Mouse (Mus musculus): ENCODE data around the gene Atrnl1. TPM values are rescaled to one million over a fixed set of nuclear protein-coding genes. Genes with fewer than 3 reads are reported as not detected.

Gene Atrnl1
- total RNA-seq, 1 experiment = 6.7 TPM

DNA sequence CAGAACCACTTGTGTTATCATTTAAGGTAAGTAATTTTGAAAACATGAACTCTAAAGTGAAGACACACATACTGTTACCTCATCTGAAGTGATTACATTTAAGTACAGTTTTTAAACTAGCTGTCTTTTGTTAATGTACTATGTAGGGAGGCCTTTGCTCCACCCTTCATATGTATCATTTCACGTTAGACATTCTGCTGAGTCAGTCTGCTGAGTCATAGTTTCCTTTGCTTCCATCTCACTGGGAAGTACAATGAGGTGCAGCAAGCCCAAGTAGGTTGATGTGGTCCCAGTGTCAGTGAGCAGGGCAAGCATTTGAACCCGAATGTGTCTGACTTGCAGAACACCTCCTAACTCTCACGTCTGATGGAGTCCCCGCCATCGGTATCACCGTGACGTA is 271.1 kb downstream of the Atrnl1 start:
- no peak overlapping the region for H3K27ac ChIP-seq (ENCODE audit: insufficient read depth, low read depth, low read length, poor library complexity, severe bottlenecking)
- in situ Hi-C loops (cut with MboI; ENCODE audit: low sequenced_read_pairs in 2 of 2, unreplicated experiment in 2 of 2) = no loop called here
- TF ChIP-seq HCFC1 (IDR thresholded peaks at IDR 0.05; ENCODE audit: borderline replicate concordance, insufficient read depth, low read length) (no peak), MAFK (IDR thresholded peaks at IDR 0.05; ENCODE audit: insufficient read depth, low read depth, low read length) (peak; percentile 75)

DNA sequence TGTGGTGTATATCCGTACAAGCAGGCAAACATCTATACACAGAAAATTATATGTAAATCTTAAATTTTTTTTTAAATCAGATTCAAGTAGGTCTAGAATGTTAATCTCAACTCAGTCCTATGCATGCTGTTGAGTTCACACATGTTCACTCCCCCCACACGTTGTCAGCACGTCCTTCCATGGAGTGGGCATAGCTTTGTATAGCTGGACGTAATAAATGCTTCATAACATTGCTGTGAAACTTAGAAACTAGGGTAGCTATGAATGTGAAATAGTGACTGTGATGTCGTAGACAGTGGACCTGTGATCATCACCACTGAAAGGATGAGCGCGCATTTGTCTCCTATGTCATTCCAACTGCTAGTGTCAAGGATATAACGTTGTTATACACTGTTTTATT is 278.0 kb downstream of the Atrnl1 start:
- Histone ChIP-seq H3K27ac (ENCODE audit: insufficient read depth, low read depth, low read length, poor library complexity, severe bottlenecking) (no peak overlapping the region), H3K4me1 (ENCODE audit: control insufficient read depth in 2 of 2, insufficient read depth in 2 of 2, low read length in 2 of 2, poor library complexity in 1 of 2) (peaks cover 0 to 2% of the 10 kb centered on the region in 2 experiments; a peak in 1 of 4 replicates), H3K9me3 (ENCODE audit: control insufficient read depth, insufficient read depth, low read depth, low read length) (no peaks in the 10 kb centered on the region), H3K9ac (ENCODE audit: insufficient read depth, low read depth, low read length, poor library complexity, severe bottlenecking) (no peak overlapping the region), H3K4me3 (ENCODE audit: insufficient read depth in 1 of 2, low read depth in 1 of 2, low read length in 2 of 2, poor library complexity in 1 of 2, severe bottlenecking in 1 of 2) (no peak overlapping the region), H3K36me3 (ENCODE audit: control insufficient read depth, insufficient read depth, low read length, poor library complexity, severe bottlenecking) (no peaks in the 10 kb centered on the region)
- in situ Hi-C loops (cut with MboI; ENCODE audit: low sequenced_read_pairs in 2 of 2, unreplicated experiment in 2 of 2) = no loop called here
- DNase-seq (ENCODE audit: low read depth, low spot score) = no peak
- no peak for TF ChIP-seq ZNF384 (IDR thresholded peaks at IDR 0.05; ENCODE audit: low read depth, low read length)
- no peak for TF ChIP-seq ZC3H11A (IDR thresholded peaks at IDR 0.05; ENCODE audit: borderline replicate concordance, low read depth, low read length)
- TF ChIP-seq MAFK (IDR thresholded peaks at IDR 0.05; ENCODE audit: insufficient read depth, low read depth, low read length) = no peak
- no peak for TF ChIP-seq HCFC1 (IDR thresholded peaks at IDR 0.05; ENCODE audit: borderline replicate concordance, insufficient read depth, low read length)
- no peak for TF ChIP-seq CHD2 (IDR thresholded peaks at IDR 0.05; ENCODE audit: low read depth, low read length)

More for the DNA sequence above, 271.1 kb downstream of the Atrnl1 start:
- H3K9ac ChIP-seq (ENCODE audit: insufficient read depth, low read depth, low read length, poor library complexity, severe bottlenecking) = no peak overlapping the region
- no peak overlapping the region for H3K4me3 ChIP-seq (ENCODE audit: insufficient read depth in 1 of 2, low read depth in 1 of 2, low read length in 2 of 2, poor library complexity in 1 of 2, severe bottlenecking in 1 of 2)
- no peaks in the 10 kb centered on the region for H3K4me1 ChIP-seq (ENCODE audit: control insufficient read depth in 2 of 2, insufficient read depth in 2 of 2, low read length in 2 of 2, poor library complexity in 1 of 2)
- H3K9me3 ChIP-seq (ENCODE audit: control insufficient read depth, insufficient read depth, low read depth, low read length) = no peaks in the 10 kb centered on the region
- no peak for DNase-seq (ENCODE audit: low read depth, low spot score)
- no peaks in the 10 kb centered on the region for H3K36me3 ChIP-seq (ENCODE audit: control insufficient read depth, insufficient read depth, low read length, poor library complexity, severe bottlenecking)

DNA sequence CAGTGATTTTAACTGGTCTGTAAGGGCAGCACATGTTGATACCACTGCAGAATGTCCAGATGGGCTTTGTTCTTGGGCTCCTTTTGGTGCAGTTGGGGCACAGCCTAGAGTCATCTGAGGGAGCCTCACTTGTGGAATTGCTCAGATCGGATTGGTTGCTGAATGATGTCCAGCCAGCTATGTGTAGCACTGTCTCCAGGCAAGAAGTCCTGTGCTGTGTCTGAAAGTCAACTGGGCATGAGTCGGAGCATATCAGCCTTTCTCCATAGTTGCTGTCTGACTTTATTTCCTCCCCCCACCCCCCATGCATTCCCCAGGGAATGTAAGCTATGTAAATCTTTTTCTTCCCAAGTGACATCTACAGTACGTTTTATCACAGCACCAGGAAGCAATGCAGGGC is 278.9 kb downstream of the Atrnl1 start:
- DNase-seq (ENCODE audit: low read depth, low spot score) = no peak
- H3K4me3 ChIP-seq (ENCODE audit: insufficient read depth in 1 of 2, low read depth in 1 of 2, low read length in 2 of 2, poor library complexity in 1 of 2, severe bottlenecking in 1 of 2) = no peak overlapping the region
- peaks cover 0 to 2% of the 10 kb centered on the region in 2 experiments; a peak in 1 of 4 replicates for H3K4me1 ChIP-seq (ENCODE audit: control insufficient read depth in 2 of 2, insufficient read depth in 2 of 2, low read length in 2 of 2, poor library complexity in 1 of 2)
- no peak for TF ChIP-seq ZNF384 (IDR thresholded peaks at IDR 0.05; ENCODE audit: low read depth, low read length)
- no peak for TF ChIP-seq MAFK (IDR thresholded peaks at IDR 0.05; ENCODE audit: insufficient read depth, low read depth, low read length)
- TF ChIP-seq HCFC1 (IDR thresholded peaks at IDR 0.05; ENCODE audit: borderline replicate concordance, insufficient read depth, low read length) = no peak
- no peak for TF ChIP-seq CHD2 (IDR thresholded peaks at IDR 0.05; ENCODE audit: low read depth, low read length)
- no peak for TF ChIP-seq ZC3H11A (IDR thresholded peaks at IDR 0.05; ENCODE audit: borderline replicate concordance, low read depth, low read length)
- no peaks in the 10 kb centered on the region for H3K9me3 ChIP-seq (ENCODE audit: control insufficient read depth, insufficient read depth, low read depth, low read length)
- no peaks in the 10 kb centered on the region for H3K36me3 ChIP-seq (ENCODE audit: control insufficient read depth, insufficient read depth, low read length, poor library complexity, severe bottlenecking)
- H3K9ac ChIP-seq (ENCODE audit: insufficient read depth, low read depth, low read length, poor library complexity, severe bottlenecking) = no peak overlapping the region
- no peak overlapping the region for H3K27ac ChIP-seq (ENCODE audit: insufficient read depth, low read depth, low read length, poor library complexity, severe bottlenecking)
- in situ Hi-C loops (cut with MboI; ENCODE audit: low sequenced_read_pairs in 2 of 2, unreplicated experiment in 2 of 2) = no loop called here

DNA sequence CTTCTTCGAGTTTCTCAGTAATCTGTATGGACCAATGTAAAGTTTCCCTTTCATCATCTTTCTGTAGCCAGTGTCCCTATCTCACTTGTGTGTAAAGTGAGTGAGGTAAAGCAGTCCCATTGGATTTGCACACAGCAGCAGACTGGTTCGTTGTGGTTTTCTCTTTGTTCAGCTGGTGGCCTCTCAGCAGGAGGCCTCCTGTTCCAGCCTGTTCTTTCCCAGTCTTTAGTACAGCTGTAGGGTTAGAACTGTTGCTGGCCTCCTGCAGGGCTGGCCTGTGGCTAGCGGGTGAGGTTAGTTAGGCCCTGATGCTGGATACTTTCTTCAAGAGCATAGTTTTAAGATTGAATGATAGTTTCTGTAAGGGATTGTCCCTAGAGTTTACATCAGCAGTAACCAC is 280.1 kb downstream of the Atrnl1 start:
- peak; percentile 43 for DNase-seq (ENCODE audit: low read depth, low spot score)
- in situ Hi-C loops (cut with MboI; ENCODE audit: low sequenced_read_pairs in 2 of 2, unreplicated experiment in 2 of 2) = no loop called here
- Histone ChIP-seq H3K4me1 (ENCODE audit: control insufficient read depth in 2 of 2, insufficient read depth in 2 of 2, low read length in 2 of 2, poor library complexity in 1 of 2) (peaks cover 0 to 2% of the 10 kb centered on the region in 2 experiments; a peak in 1 of 4 replicates), H3K9me3 (ENCODE audit: control insufficient read depth, insufficient read depth, low read depth, low read length) (no peaks in the 10 kb centered on the region), H3K9ac (ENCODE audit: insufficient read depth, low read depth, low read length, poor library complexity, severe bottlenecking) (no peak overlapping the region), H3K36me3 (ENCODE audit: control insufficient read depth, insufficient read depth, low read length, poor library complexity, severe bottlenecking) (no peaks in the 10 kb centered on the region), H3K4me3 (ENCODE audit: insufficient read depth in 1 of 2, low read depth in 1 of 2, low read length in 2 of 2, poor library complexity in 1 of 2, severe bottlenecking in 1 of 2) (no peak overlapping the region), H3K27ac (ENCODE audit: insufficient read depth, low read depth, low read length, poor library complexity, severe bottlenecking) (no peak overlapping the region)
- TF ChIP-seq MAFK (IDR thresholded peaks at IDR 0.05; ENCODE audit: insufficient read depth, low read depth, low read length) = no peak
- no peak for TF ChIP-seq CHD2 (IDR thresholded peaks at IDR 0.05; ENCODE audit: low read depth, low read length)
- no peak for TF ChIP-seq HCFC1 (IDR thresholded peaks at IDR 0.05; ENCODE audit: borderline replicate concordance, insufficient read depth, low read length)
- no peak for TF ChIP-seq ZNF384 (IDR thresholded peaks at IDR 0.05; ENCODE audit: low read depth, low read length)
- TF ChIP-seq ZC3H11A (IDR thresholded peaks at IDR 0.05; ENCODE audit: borderline replicate concordance, low read depth, low read length) = no peak

DNA sequence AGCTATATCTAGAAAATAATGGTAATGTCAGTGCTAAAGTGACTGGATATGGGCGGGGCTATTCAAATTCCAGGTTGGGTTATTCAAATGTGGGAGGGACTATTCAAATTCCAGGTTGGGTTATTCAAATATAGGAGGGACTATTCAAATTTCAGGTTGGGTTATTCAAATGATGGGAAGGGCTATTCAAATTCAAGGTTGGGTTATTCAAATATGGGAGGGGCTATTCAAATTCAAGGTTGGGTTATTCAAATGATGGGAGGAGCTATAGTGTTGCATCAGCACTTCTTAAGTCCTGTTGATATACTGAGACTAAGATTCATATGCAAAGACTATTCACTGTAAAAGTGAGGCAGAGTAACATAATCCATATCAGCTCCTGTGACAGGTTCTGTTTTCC is 283.4 kb downstream of the Atrnl1 start:
- no peak overlapping the region for H3K9ac ChIP-seq (ENCODE audit: insufficient read depth, low read depth, low read length, poor library complexity, severe bottlenecking)
- H3K36me3 ChIP-seq (ENCODE audit: control insufficient read depth, insufficient read depth, low read length, poor library complexity, severe bottlenecking) = no peaks in the 10 kb centered on the region
- in situ Hi-C loops (cut with MboI; ENCODE audit: low sequenced_read_pairs in 2 of 2, unreplicated experiment in 2 of 2) = no loop called here
- peak; percentile 71 for DNase-seq (ENCODE audit: low read depth, low spot score)
- H3K4me3 ChIP-seq (ENCODE audit: insufficient read depth in 1 of 2, low read depth in 1 of 2, low read length in 2 of 2, poor library complexity in 1 of 2, severe bottlenecking in 1 of 2) = no peak overlapping the region
- H3K4me1 ChIP-seq (ENCODE audit: control insufficient read depth in 2 of 2, insufficient read depth in 2 of 2, low read length in 2 of 2, poor library complexity in 1 of 2) = peaks cover 0 to 2% of the 10 kb centered on the region in 2 experiments; a peak in 1 of 4 replicates
- peak; percentile 90 for TF ChIP-seq MAFK (IDR thresholded peaks at IDR 0.05; ENCODE audit: insufficient read depth, low read depth, low read length)
- TF ChIP-seq ZNF384 (IDR thresholded peaks at IDR 0.05; ENCODE audit: low read depth, low read length) = no peak
- no peaks in the 10 kb centered on the region for H3K9me3 ChIP-seq (ENCODE audit: control insufficient read depth, insufficient read depth, low read depth, low read length)
- no peak overlapping the region for H3K27ac ChIP-seq (ENCODE audit: insufficient read depth, low read depth, low read length, poor library complexity, severe bottlenecking)
